Mouse (Mus musculus) forelimb bud, embryonic 11.5 days (tissue): ENCODE results near the gene Ccdc154.

Experiments used
- DNase-seq: peaks from one replicate; pipeline ENCODE4 v3.0.0-alpha.2; 2012; ENCODE audit warnings: low read depth, low spot score

The Ccdc154 gene

GRCm38 (mm10) chr17:25184129-25184691 is 21.9 kb downstream of the Ccdc154 start, which contains the start of gene BC003965:
BC003965 (plus strand) TSS chr17:25184554.
- DNase-seq = peak; percentile 99

DNA sequence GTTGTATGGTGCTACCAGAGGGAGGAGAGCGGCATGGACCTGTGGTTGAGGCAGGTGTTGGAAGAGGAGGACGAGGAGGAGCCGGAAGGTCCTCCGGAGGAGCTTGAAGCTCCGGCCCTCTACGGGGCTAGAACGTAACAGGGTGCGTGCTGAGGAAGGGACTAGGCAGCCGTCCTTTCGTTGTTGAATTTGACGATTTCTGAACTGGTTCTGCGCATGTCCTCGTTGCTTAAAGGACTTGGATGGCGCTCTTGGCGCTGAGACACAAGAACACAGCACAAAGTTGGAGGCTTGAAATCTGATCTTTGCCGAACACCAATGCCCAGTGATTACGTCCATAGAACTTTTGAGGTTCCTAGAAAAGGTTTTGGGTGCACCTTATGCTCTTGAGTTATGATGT is 22.7 kb downstream of the Ccdc154 start:
- no peak for DNase-seq

DNA sequence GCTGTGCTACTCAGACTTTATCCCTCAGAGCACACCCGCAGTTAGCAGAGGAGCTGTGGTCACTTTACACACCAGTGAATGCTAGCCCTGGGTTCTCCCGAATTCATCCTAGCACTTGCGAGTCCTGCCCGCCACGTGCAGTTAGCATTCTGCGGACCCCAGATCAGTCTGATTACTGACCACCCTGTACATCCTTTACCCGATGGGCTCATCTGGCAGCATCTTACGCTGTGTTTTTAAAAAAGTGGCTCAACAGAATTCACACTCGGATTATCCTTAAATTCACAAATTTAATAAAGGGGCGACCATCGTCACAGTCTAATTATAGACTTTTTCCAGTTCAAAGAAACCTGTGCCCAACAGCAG is 25.5 kb downstream of the Ccdc154 start:
- no peak for DNase-seq

DNA sequence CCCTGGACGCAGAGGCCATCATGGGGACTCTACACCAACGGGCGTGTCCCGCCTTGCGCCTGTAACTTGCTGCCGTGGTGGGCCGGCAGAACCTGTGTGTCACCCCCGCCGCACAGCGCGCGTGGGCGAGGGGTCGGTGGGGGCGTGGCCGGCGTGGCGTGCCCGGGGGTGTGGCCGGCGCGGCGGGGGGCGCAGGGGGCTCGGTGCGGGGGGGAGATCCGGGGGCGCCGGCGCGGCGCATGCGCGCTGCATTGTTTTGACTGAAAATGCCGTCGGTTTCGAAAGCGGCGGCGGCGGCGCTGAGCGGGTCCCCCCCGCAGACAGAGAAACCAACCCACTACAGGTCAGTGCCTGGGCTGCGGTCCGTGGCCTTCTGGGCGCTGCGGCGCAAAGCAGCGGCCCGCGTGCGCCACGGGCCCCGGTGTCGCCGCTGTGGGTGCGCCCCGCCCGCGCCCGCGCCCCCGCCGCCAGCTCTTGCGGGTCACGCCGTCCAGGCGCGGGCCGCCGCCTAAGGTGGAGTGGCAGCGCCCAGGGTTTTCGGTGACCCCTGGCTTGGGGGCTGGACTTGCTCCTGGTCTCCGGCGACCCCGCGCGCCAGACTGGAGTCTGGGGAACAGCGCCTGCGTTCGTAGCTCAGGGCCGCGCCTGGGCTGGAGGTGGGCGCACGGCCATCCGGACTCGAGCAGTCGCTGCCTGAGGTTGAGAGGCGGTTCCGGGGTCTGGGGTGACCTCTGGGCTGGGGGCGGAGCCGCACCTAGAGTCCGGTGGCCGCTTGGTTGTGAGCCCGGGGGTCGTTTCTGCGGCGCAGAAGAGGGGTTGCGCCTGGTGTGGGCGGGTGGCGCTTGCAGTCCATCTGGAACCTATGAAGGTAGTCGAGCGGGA is 26.1 kb downstream of the Ccdc154 start, which contains the start of gene Unkl:
Gene Unkl, plus strand, starts transcription at position 248 of the 882 bp plus-strand sequence.
- DNase-seq = peak; percentile 54

DNA sequence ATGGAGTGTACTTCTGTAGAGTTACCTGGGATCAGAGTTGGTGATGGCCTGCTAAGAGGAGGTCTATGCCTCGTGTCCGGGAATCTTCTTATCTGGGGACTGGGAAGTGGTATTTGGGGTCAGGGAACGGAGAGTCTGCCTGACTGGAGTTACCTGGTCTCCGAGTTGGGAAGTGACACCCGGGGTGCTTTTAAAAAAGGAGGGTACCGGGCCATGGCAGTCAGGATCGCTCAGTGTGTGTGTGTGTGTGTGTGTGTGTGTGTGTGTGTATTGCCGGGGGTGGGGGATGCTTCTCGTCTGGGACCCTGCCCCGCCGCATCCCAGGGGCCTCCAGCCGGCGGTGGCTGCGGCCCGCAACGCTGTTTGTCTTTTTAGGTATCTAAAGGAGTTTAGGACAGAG is 26.8 kb downstream of the Ccdc154 start:
- DNase-seq = no peak

GRCm38 (mm10) chr17:25202401-25202800 is 40.1 kb downstream of the Ccdc154 start:
- DNase-seq = no peak

GRCm38 (mm10) chr17:25210006-25210405 is 47.7 kb downstream of the Ccdc154 start:
- no peak for DNase-seq

DNA sequence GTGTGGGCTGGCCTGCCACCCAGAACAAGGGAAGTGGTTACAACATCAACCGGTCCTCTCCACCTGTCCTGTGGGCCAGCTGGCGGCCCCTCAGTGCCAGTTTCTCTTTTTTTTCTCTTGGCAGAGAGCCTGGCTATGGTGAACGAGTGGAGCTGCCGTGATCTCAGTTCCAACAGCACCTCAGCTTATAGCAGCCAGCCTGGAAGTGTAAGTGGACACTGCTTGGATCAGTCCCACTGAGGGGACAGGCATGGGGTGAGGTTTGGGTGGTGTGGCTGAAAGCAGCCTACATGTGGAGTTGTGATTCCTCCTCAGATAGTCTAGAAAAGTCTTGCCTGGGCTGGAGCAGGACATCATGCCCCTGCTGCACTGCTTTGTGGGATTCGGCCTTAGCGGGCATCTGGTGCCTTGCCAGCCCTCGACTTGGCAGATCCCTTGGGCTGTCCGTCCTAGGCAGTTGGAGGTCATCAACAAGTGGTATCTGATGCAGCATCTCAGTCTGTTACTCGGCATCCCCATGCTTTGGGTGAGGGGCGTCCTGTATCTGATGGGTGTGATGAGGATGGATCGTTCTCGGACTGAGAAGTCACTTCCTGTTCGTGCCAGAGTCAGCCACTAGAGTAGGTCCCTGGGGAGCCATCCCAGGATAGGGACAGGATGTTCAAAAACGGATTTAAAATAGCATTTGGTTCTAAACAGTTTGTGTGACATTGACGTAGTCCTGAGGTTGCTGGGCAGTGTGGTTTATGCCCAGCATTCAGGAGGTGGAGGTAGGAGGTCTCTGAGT is 48.6 kb downstream of the Ccdc154 start:
- DNase-seq = no peak

GRCm38 (mm10) chr17:25211705-25212104 is 49.4 kb downstream of the Ccdc154 start:
- no peak for DNase-seq

DNA sequence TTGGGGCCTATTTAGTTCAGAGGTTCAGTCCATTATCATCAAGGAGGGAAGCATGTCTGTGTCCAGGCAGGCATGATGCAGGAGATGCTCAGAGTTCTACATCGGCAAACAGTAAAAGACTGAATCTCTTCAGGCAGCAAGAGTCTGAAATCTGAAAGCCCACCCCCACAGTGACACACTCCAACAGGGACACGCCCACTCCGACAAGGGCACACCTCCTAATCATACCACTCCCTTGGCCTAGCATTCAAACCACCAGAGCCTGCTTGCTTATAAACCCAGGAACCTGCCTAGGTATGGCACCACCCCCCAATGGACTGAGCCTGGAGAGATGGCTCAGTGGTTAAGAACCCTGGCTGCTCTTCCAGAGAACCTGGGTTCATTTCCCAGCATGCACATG is 53.2 kb downstream of the Ccdc154 start:
- DNase-seq = no peak

- DNase-seq = no peak
Observed at GRCm38 (mm10) chr17:25218967-25219366, 56.7 kb downstream of the Ccdc154 start.

DNA sequence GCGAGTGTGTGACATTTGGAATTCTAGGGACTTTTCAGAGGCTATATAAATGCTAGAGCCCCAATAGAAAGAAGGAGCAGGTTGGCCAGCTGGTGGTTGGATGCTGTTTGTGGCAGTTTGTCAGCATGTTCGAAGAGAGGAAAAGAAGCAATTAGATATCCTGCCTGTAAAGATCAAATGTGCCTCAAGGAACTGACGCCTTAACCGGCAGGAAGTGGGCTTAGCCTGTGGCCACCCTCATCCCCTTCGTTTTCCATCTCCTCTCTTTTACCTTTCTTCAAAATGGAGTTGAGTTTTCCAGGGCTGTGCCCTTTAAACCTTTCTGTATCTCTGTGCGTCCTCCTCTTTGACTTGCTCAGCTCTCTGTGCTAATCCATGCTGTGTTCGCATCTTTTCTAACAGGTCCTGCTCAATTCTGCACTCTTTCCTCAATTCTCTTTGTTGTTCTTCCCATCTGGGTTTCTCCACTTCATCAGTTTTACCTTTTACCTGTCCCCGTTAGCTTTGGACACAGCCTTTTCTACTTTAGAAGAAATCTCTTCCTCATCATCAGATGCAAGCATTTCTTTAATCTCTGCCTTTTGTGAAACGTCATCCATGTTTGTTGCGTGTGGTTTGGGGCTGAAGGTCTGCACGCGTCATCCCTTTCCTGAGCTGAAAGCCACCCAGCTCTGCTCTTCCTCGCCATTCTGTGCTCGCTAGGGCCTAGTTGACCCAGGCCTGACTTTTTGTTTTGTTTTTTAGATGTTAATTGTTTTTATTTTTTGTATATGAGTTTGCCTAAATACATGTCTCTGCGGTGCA is 57.4 kb downstream of the Ccdc154 start:
- no peak for DNase-seq

DNA sequence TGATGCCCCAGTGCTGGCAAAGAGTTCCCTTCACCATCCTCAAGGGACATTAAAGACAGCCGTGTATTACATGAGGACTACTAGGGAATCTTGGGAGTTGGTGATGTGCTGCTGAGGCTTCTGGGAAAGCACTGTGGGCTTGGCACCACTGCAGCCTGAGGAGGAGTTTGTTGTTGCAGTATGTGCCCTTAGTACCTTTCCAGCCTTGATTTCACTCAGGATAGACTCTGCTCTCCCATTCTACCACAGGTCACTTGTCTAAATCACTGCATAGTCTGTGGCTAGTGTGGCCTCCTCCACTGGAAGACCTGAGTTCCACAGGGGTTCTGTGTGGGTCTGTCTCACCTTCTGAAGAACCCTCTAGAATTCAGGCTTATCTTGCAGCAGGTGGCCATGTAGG is 58.5 kb downstream of the Ccdc154 start:
- no peak for DNase-seq
